Mouse (Mus musculus) midbrain, embryonic 10.5 days (tissue): Measurements from ENCODE around the gene 2310057N15Rik. TPM values are rescaled to one million over a fixed set of nuclear protein-coding genes. Genes with fewer than 3 reads are reported as not detected.

Experiments used
- polyA plus RNA-seq: library from polyadenylated mRNA; unstranded; fragments of >200 nt; fragmentation: Nextera tagmentation; extraction: Ambion mirVana; gene quantifications from 2 replicates; pipeline ENCODE4 v1.2.1, GENCODE M21; 2016

The 2310057N15Rik gene
- polyA plus RNA-seq, 1 experiment from 2014 or later, result not detected

Other genes starting within 250 kb of the 2310057N15Rik start
- 0.62 and 0.80 TPM in 2 replicates for gene Cldn8, start 211.0 kb downstream of the 2310057N15Rik start, polyA plus RNA-seq
- gene Krtap24-1, start 161.9 kb downstream of the 2310057N15Rik start, polyA plus RNA-seq, result not detected in 2 replicates
- gene 2310079G19Rik, start 146.5 kb downstream of the 2310057N15Rik start, polyA plus RNA-seq, result not detected in 2 replicates
- not detected in 2 replicates for gene Krtap26-1, start 126.4 kb downstream of the 2310057N15Rik start, polyA plus RNA-seq
- gene Krtap27-1, start 102.5 kb downstream of the 2310057N15Rik start, polyA plus RNA-seq, result not detected in 2 replicates
- gene 2310061N02Rik, start 66.2 kb downstream of the 2310057N15Rik start, polyA plus RNA-seq, result not detected in 2 replicates
- gene Krtap13-1, start 45.3 kb downstream of the 2310057N15Rik start, polyA plus RNA-seq, result not detected in 2 replicates
- not detected in 2 replicates for gene Krtap13, start 22.6 kb downstream of the 2310057N15Rik start, polyA plus RNA-seq
- gene 2310034C09Rik, start 15.4 kb downstream of the 2310057N15Rik start, polyA plus RNA-seq, result not detected in 2 replicates
- gene Gm5965, start 3.7 kb upstream of the 2310057N15Rik start, polyA plus RNA-seq, result not detected in 2 replicates
- not detected in 2 replicates for gene Gm20741, start 38.0 kb upstream of the 2310057N15Rik start, polyA plus RNA-seq
- not detected in 2 replicates for gene Krtap15, start 46.0 kb upstream of the 2310057N15Rik start, polyA plus RNA-seq
- gene Krtap14, start 51.9 kb upstream of the 2310057N15Rik start, polyA plus RNA-seq, result not detected in 2 replicates
- not detected in 2 replicates for gene Krtap19-1, start 95.2 kb upstream of the 2310057N15Rik start, polyA plus RNA-seq
- not detected in 2 replicates for gene Krtap19-2, start 100.1 kb upstream of the 2310057N15Rik start, polyA plus RNA-seq
- not detected in 2 replicates for gene Krtap19-3, start 103.8 kb upstream of the 2310057N15Rik start, polyA plus RNA-seq
- gene Krtap19-4, start 110.9 kb upstream of the 2310057N15Rik start, polyA plus RNA-seq, result not detected in 2 replicates
- gene Krtap19-5, start 122.3 kb upstream of the 2310057N15Rik start, polyA plus RNA-seq, result not detected in 2 replicates
- not detected in 2 replicates for gene Krtap19-9b, start 158.1 kb upstream of the 2310057N15Rik start, polyA plus RNA-seq
- not detected in 2 replicates for gene Krtap16-3, start 188.7 kb upstream of the 2310057N15Rik start, polyA plus RNA-seq
- gene Krtap22-2, start 236.6 kb upstream of the 2310057N15Rik start, polyA plus RNA-seq, result not detected in 2 replicates
- gene Gm10229, start 241.1 kb upstream of the 2310057N15Rik start, polyA plus RNA-seq, result not detected in 2 replicates